Mouse (Mus musculus) gonadal fat pad, adult 2 months (tissue): Measurements from ENCODE around the gene Kif12. TPM values are rescaled to one million over a fixed set of nuclear protein-coding genes. Genes with fewer than 3 reads are reported as not detected.

Experiments used
- DNase-seq: peaks from one replicate; pipeline ENCODE4 v3.0.0-alpha.2; 2012; ENCODE audit warnings: low read depth
- polyA plus RNA-seq: library from polyadenylated mRNA; depleted of rRNA; stranded (reverse); fragments of >200 nt; gene quantifications from 2 replicates; pipeline ENCODE4 v1.2.3, GENCODE M21; 2012; rRNA removed

The Kif12 gene
- polyA plus RNA-seq, 1 experiment: 1.4 TPM

DNA sequence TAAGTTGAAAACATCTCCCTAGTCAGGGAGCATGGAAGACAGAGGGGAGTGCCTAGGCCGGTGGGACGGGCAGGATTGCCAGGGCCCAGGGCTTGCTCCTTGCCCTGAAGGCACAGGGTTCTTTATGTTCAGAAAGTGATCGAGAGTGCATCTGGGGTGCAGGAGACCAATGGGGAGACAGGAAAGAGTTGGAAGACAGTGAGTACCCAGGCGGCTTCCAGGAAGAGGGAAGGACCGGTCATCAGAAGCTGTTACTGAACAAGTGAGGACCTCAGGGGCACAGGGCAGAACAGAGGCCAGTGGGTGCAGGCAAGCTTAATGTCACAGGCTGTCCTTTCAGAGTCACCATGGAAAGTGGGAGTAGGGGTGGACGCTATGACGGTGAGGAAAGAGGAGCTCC lies 13.7 kb downstream of the Kif12 start:
- no peak for DNase-seq

DNA sequence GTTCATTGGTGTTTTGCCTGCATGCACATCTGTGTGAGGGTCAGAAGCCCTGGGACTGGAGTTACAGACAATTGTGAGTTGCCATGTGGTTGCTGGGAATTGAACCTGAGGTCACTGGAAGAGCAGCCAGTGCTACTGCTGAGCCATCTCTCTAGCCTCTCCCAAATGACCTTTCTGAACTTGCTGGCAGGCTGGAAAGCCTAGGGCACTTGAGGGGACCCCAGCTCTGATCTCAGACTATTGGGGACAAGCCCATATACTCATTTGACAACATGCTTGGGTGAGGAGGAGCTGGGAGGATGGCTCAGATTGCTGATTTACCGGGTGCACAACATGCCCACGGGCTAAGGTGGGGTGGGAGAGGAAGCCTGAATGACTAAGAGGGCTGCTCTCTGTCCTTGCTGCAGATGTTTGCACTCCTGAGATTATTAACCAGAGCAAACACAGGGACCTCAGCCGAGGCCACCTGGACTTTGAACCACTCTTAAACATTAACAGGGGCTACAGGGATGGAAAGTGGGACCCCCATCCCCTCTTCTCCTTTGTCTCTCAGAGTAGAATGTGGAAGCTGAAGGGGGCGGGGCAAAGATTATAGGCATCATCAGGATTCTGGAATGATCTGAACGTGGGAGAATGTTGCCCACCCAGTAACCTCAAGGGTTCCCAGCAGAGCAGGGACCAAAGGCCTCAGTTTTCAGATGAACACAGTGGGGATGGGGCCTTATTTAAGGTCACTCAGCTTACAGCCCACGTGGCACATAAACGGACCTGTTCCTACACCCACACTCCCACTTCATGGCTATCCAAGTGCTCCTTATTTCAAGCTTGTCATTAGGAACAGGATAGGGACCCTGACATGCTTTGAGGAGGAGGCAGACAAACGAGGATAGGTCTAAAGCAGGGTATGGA lies 15.0 kb downstream of the Kif12 start:
- DNase-seq: no peak

DNA sequence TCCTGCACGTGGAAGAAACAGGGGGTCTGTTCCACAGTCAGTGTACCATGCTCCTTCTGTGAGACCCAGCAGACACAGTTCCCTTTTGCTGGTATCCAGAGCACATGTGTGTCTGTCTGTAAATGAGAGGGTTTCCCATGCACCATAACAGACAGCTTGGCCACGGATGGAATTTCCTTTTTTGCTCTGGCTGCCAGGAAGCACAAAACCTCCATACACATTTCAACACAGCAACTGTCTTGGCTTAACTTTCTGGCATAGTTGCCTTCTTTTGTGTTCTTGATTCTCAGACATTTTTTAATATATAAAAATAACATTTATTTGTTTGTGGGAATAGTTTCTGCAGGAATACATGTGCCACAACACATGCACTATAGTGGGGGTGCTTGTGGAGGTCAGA lies 16.3 kb downstream of the Kif12 start:
- no peak for DNase-seq

DNA sequence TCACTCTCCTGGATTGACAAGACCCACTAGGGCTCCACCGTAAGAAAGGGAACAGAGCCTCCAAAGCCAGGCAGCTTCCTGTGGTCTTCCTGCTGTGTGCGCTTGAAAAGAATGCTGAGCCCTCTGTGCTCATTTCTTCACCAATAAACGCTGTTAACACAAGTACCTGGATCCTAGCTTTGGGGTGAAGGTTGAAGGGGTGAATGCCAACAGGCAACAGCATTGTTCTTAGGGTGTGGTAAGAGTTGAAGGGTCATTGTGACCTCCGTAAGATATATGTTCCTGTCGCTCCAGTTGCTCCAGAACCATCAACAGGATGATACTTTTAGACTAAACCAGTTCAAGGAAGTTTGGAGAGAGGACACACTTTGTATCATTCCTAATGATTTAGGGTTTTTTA lies 17.2 kb downstream of the Kif12 start, which contains the start of gene Ambp:
TSS of gene Ambp (minus strand) at position 101 of the 400 bp plus-strand sequence.
- no peak for DNase-seq

DNA sequence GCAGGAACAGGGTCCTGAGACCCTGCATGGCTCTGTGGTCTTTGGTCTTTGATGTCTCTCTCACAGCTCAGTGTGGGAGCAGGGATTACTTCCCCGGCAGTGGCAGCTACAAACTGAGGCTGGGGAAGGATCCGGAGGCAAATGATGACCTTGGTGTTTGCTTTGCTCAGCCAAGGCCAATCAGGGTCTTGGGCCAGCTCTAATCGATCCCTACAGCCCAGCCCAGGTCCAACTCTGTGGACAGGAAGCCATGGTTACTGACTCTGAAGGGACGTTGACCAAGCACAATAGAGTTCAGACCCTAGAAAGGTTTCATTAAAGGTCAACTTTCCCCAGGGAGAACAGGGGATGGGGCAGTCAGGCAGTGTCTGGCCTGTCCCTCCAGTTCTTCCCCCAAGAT lies 17.9 kb downstream of the Kif12 start:
- DNase-seq: no peak

DNA sequence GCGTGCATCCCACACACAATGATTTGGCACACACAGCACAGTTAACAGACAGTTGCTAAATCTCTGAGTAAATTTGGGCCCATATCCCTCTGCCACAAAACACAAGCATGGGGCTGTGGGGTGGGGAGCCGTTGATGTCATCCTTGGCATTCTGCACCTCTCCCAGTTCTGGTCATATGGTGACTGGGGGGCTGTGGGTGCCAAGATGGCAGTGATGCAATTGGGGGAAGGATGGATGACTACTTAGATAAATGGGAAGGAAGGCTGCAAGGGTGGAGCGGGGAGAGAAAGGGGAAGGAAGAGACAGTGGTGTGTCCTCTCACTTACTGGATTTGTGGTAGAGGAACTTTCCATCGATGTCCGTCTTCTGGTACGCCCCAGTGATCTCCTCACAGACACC lies 20.8 kb downstream of the Kif12 start:
- no peak for DNase-seq

DNA sequence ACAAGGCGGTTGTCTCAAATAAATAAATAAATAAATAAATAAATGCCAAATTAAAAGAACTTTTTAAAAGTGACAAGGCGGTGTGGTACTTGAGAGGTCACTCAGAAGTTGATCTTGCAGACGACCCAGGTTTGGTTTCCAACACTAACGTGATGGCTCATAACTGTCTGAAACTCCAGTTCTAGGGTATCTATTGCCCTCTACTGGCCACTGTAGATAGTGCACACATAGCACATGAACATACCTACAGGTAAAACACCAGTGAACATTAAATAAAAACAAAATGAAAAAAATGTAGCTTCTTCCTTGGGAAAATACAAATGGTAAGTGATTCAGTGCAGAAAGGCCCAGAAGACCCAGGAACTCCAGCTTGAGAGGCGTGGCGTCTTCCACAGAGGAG lies 24.7 kb downstream of the Kif12 start:
- DNase-seq: no peak

DNA sequence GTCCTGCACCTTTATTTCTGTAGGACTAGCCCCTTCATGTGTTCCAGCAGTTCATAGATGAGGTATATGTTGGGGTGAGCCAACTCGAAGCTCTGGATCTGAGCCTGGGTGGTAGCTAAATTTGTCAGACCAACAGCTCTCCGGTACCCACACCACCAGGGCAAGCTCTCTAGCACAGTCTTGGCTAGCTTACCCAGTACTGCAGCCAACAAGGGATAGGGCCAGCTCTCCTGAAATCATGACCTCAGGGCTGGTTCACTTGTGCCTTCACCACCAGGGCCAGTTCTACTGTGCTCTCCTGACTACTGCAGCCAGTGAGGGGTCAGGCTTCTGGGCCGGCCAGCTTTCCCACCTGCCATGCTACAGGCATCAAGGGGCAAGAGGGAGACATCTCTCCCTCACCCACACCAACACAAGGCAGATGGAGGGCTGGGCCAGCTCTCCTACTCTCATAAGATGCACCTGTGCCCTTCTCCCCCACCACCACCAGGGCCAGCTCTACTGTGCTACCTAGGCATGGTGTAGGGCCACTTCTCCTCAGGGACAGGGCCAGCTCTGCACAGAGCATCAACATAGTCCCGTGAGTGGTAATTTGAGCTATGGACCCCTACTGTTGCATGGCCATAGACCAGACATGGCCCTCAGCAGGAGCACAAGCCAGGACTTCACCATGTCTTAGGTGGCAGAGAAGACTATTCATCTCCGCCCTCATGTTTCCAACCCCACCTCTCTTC lies 41.9 kb downstream of the Kif12 start:
- DNase-seq: no peak

DNA sequence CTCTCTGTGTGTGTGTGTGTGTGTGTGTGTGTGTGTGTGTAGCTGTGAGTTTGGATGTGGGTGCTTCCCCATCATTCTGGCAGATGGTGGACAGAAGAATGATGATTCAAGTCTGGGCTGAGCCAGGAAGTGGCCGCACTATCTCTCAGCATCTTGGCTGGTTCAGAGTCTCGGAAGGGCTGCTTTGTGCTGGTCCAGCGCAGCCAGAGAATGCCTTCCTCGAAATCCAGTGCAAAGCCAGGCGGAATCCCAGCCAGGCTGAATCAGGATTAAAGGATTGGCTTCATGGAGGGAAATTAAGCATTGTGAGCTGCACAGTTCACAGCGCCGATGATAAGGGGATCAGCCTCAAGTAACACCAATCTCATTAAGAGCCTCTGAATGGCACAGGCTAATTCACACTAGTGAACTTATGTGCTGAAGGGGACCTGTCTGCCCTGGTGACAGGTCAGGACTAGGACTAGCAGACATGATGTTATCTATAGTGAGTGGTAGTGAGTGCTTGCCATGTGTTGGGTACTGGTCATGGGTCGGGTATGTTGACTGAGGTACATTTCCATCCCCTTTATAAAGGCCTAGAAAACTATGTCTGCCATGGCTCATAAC lies 47.0 kb downstream of the Kif12 start:
- no peak for DNase-seq

DNA sequence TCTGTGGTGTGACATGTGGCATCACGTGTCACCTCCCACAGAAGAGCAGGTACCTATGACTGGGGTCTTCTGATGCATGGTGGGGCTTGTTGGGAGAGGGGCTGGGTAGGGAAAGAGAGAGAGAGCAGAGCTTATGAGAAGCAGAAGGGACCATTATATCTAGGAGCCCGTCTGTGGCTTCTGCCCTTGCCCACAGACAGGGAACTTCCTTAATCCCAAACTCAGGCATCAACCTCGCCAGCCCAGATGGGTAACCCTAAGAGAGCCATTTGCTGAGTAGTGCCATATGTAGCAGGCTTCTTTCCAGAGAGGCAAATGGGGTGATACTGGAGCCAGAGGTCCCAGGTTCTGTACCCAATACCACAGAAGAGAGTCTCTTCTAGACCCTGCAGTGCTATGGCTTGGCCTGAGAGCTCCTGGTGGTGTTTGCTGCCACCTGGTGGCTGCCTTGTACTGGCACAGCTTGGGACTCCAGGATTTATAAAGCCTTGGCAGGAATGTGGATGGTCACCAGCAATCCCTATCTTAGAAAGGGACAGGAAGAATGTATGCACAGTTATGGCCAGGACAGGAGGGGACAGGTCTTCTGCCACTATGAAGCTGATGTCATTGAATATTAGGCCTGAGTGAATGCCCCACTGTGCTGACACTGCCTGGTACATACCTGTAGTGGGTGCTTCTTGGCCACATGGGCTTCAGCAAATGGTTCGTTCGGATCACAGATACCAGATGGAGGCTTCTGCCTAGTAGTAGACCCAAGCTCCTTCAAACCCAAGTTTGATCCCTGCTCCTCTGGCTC lies 53.1 kb downstream of the Kif12 start:
- peak; percentile 3 for DNase-seq

Other genes starting within 250 kb of the Kif12 start
- gene Zfp618, start 206.6 kb downstream of the Kif12 start, polyA plus RNA-seq: 4.7 and 5.8 TPM in 2 replicates
- gene Ambp, start 17.3 kb downstream of the Kif12 start, polyA plus RNA-seq: 0.14 and 1.6 TPM in 2 replicates
- gene Col27a1, start 41.9 kb upstream of the Kif12 start, polyA plus RNA-seq: 6.7 and 7.3 TPM in 2 replicates
- gene Orm1, start 172.4 kb upstream of the Kif12 start, polyA plus RNA-seq: 73.9 and 228 TPM in 2 replicates
- 1.2 and 1.5 TPM in 2 replicates for gene Orm3, start 184.0 kb upstream of the Kif12 start, polyA plus RNA-seq
- 0.84 and 2.9 TPM in 2 replicates for gene Orm2, start 190.3 kb upstream of the Kif12 start, polyA plus RNA-seq
- 4.0 and 5.2 TPM in 2 replicates for gene Akna, start 231.2 kb upstream of the Kif12 start, polyA plus RNA-seq